Mouse (Mus musculus) skeletal muscle tissue, adult 2 months (tissue): ENCODE results near the gene Hmga2.

Experiments used
- DNase-seq: peaks from one replicate; pipeline ENCODE4 v3.0.0-alpha.2; 2012; ENCODE audit warnings: low read depth, low spot score

The Hmga2 gene

GRCm38 (mm10) chr10:120475601-120476515, at the start of gene Hmga2:
Gene Hmga2 (minus strand): TSS chr10:120476469.
- no peak for DNase-seq

- DNase-seq: no peak
Observed at GRCm38 (mm10) chr10:120522959-120523358, 46.7 kb upstream of the Hmga2 start.

GRCm38 (mm10) chr10:120521912-120522575, 45.8 kb upstream of the Hmga2 start:
- no peak for DNase-seq

GRCm38 (mm10) chr10:120516311-120516710, 40.0 kb upstream of the Hmga2 start:
- DNase-seq: no peak

GRCm38 (mm10) chr10:120513721-120514120, 37.5 kb upstream of the Hmga2 start:
- no peak for DNase-seq

GRCm38 (mm10) chr10:120512946-120513345, 36.7 kb upstream of the Hmga2 start:
- no peak for DNase-seq

- DNase-seq: no peak
Observed at GRCm38 (mm10) chr10:120512121-120512520, 35.9 kb upstream of the Hmga2 start.

- DNase-seq: no peak
Observed at GRCm38 (mm10) chr10:120503959-120504358, 27.7 kb upstream of the Hmga2 start.

- DNase-seq: no peak
Observed at GRCm38 (mm10) chr10:120500794-120501193, 24.5 kb upstream of the Hmga2 start.

GRCm38 (mm10) chr10:120498086-120498485, 21.8 kb upstream of the Hmga2 start:
- DNase-seq: no peak

GRCm38 (mm10) chr10:120494653-120495052, 18.4 kb upstream of the Hmga2 start:
- no peak for DNase-seq

GRCm38 (mm10) chr10:120491477-120491876, 15.2 kb upstream of the Hmga2 start:
- DNase-seq: no peak

GRCm38 (mm10) chr10:120489611-120490010, 13.3 kb upstream of the Hmga2 start:
- DNase-seq: no peak

GRCm38 (mm10) chr10:120488526-120488925, 12.3 kb upstream of the Hmga2 start:
- DNase-seq: no peak

- DNase-seq: no peak
Observed at GRCm38 (mm10) chr10:120487881-120488280, 11.6 kb upstream of the Hmga2 start.

- DNase-seq: no peak
Observed at GRCm38 (mm10) chr10:120485461-120485860, 9.2 kb upstream of the Hmga2 start.

- DNase-seq: no peak
Observed at GRCm38 (mm10) chr10:120484144-120484543, 7.9 kb upstream of the Hmga2 start.

- DNase-seq: no peak
Observed at GRCm38 (mm10) chr10:120478164-120478563, 1.9 kb upstream of the Hmga2 start.

GRCm38 (mm10) chr10:120477501-120477900, 1.2 kb upstream of the Hmga2 start:
- DNase-seq: no peak

GRCm38 (mm10) chr10:120476516-120477336, 457 bp upstream of the Hmga2 start:
- DNase-seq: no peak

GRCm38 (mm10) chr10:120475041-120475541, 1.2 kb downstream of the Hmga2 start:
- DNase-seq: no peak

- no peak for DNase-seq
Observed at GRCm38 (mm10) chr10:120474301-120474700, 2.0 kb downstream of the Hmga2 start.
